Mouse (Mus musculus): Measurements from ENCODE around the gene Ebna1bp2. TPM values are rescaled to one million over a fixed set of nuclear protein-coding genes. Genes with fewer than 3 reads are reported as not detected.

Ebna1bp2 gene
- total and polyA plus RNA-seq, 2 experiments from 2014 or later, result 29.4 to 83.8 TPM

- WGBS, result 59% methylated on average over 12 of the region's 12 CpGs
- Histone ChIP-seq H3K36me3 (ENCODE audit: insufficient read depth, low read length) (no peaks in the 10 kb centered on the region), H3K4me1 (ENCODE audit: insufficient read depth, low read length) (no peaks in the 10 kb centered on the region), H3K9me3 (ENCODE audit: low read length) (no peaks in the 10 kb centered on the region), H3K4me2 (ENCODE audit: low read depth, low read length, poor library complexity, severe bottlenecking) (no peak overlapping the region), H3K27ac (ENCODE audit: low read depth, low read length) (peak overlapping the region; percentile 44), H3K27me3 (ENCODE audit: insufficient read depth, low read length) (no peaks in the 10 kb centered on the region), H3K9ac (replicated peaks; ENCODE audit: low read length, poor library complexity, severe bottlenecking) (no peak overlapping the region), H3K4me3 (ENCODE audit: low read depth, low read length) (no peak overlapping the region)
- no peak for ATAC-seq (ENCODE audit: low FRiP score)
- no peak for TF ChIP-seq CTCF (IDR thresholded peaks at IDR 0.05)
- no peak for DNase-seq (ENCODE audit: low spot score)
Measured at GRCm38 (mm10) chr4:118589053-118589732, 31.4 kb upstream of the Ebna1bp2 start.

- no peaks in the 10 kb centered on the region for H3K9me3 ChIP-seq (ENCODE audit: low read length)
- no peaks in the 10 kb centered on the region for H3K4me1 ChIP-seq (ENCODE audit: insufficient read depth, low read length)
- no peak overlapping the region for H3K4me3 ChIP-seq (ENCODE audit: low read depth, low read length)
- DNase-seq (ENCODE audit: low spot score) (peak; percentile 31), ATAC-seq (ENCODE audit: low FRiP score) (no peak)
- peak overlapping the region; percentile 44 for H3K27ac ChIP-seq (ENCODE audit: low read depth, low read length)
- 2% methylated on average over 7 of the region's 7 CpGs for WGBS
- no peaks in the 10 kb centered on the region for H3K36me3 ChIP-seq (ENCODE audit: insufficient read depth, low read length)
- TF ChIP-seq CTCF (IDR thresholded peaks at IDR 0.05), result no peak
- H3K9ac ChIP-seq (replicated peaks; ENCODE audit: low read length, poor library complexity, severe bottlenecking), result no peak overlapping the region
- H3K27me3 ChIP-seq (ENCODE audit: insufficient read depth, low read length), result no peaks in the 10 kb centered on the region
- H3K4me2 ChIP-seq (ENCODE audit: low read depth, low read length, poor library complexity, severe bottlenecking), result no peak overlapping the region
Measured at GRCm38 (mm10) chr4:118589733-118590130, 30.9 kb upstream of the Ebna1bp2 start.

- no peaks in the 10 kb centered on the region for H3K4me1 ChIP-seq (ENCODE audit: insufficient read depth, low read length)
- no peak for DNase-seq (ENCODE audit: low spot score)
- 65% methylated on average over 4 of the region's 4 CpGs for WGBS
Measured at GRCm38 (mm10) chr4:118604065-118604464, 16.5 kb upstream of the Ebna1bp2 start.

GRCm38 (mm10) chr4:118609836-118610235 lies 10.8 kb upstream of the Ebna1bp2 start:
- no peak for DNase-seq (ENCODE audit: low spot score)
- TF ChIP-seq CTCF (IDR thresholded peaks at IDR 0.05), result no peak
- no peak overlapping the region for H3K27ac ChIP-seq (ENCODE audit: low read depth, low read length)
- no peaks in the 10 kb centered on the region for H3K36me3 ChIP-seq (ENCODE audit: insufficient read depth, low read length)
- no peak for ATAC-seq (ENCODE audit: low FRiP score)
- H3K4me1 ChIP-seq (ENCODE audit: insufficient read depth, low read length), result no peaks in the 10 kb centered on the region
- H3K27me3 ChIP-seq (ENCODE audit: insufficient read depth, low read length), result no peaks in the 10 kb centered on the region
- no peaks in the 10 kb centered on the region for H3K9me3 ChIP-seq (ENCODE audit: low read length)
- H3K9ac ChIP-seq (replicated peaks; ENCODE audit: low read length, poor library complexity, severe bottlenecking), result no peak overlapping the region
- WGBS, result 72% methylated on average over 3 of the region's 3 CpGs
- no peak overlapping the region for H3K4me2 ChIP-seq (ENCODE audit: low read depth, low read length, poor library complexity, severe bottlenecking)
- no peak overlapping the region for H3K4me3 ChIP-seq (ENCODE audit: low read depth, low read length)

More at GRCm38 (mm10) chr4:118604065-118604464, 16.5 kb upstream of the Ebna1bp2 start:
- Histone ChIP-seq H3K36me3 (ENCODE audit: insufficient read depth, low read length) (no peaks in the 10 kb centered on the region), H3K27me3 (ENCODE audit: insufficient read depth, low read length) (no peaks in the 10 kb centered on the region), H3K4me2 (ENCODE audit: low read depth, low read length, poor library complexity, severe bottlenecking) (no peak overlapping the region), H3K4me3 (ENCODE audit: low read depth, low read length) (no peak overlapping the region), H3K27ac (ENCODE audit: low read depth, low read length) (no peak overlapping the region), H3K9ac (replicated peaks; ENCODE audit: low read length, poor library complexity, severe bottlenecking) (no peak overlapping the region), H3K9me3 (ENCODE audit: low read length) (no peaks in the 10 kb centered on the region)
- TF ChIP-seq CTCF (IDR thresholded peaks at IDR 0.05), result no peak
- ATAC-seq (ENCODE audit: low FRiP score), result no peak

- H3K27ac ChIP-seq (ENCODE audit: low read depth, low read length), result no peak overlapping the region
- H3K4me2 ChIP-seq (ENCODE audit: low read depth, low read length, poor library complexity, severe bottlenecking), result no peak overlapping the region
- no peaks in the 10 kb centered on the region for H3K4me1 ChIP-seq (ENCODE audit: insufficient read depth, low read length)
- H3K9ac ChIP-seq (replicated peaks; ENCODE audit: low read length, poor library complexity, severe bottlenecking), result no peak overlapping the region
- no peaks in the 10 kb centered on the region for H3K27me3 ChIP-seq (ENCODE audit: insufficient read depth, low read length)
- no peaks in the 10 kb centered on the region for H3K9me3 ChIP-seq (ENCODE audit: low read length)
- H3K4me3 ChIP-seq (ENCODE audit: low read depth, low read length), result no peak overlapping the region
- WGBS, result 24% methylated on average over 11 of the region's 11 CpGs
- TF ChIP-seq CTCF (IDR thresholded peaks at IDR 0.05), result peak; percentile 46
- DNase-seq (ENCODE audit: low spot score) (peak; percentile 17), ATAC-seq (ENCODE audit: low FRiP score) (no peak)
- no peaks in the 10 kb centered on the region for H3K36me3 ChIP-seq (ENCODE audit: insufficient read depth, low read length)
Measured at GRCm38 (mm10) chr4:118612619-118613018, 8.0 kb upstream of the Ebna1bp2 start.

- Histone ChIP-seq H3K27me3 (ENCODE audit: insufficient read depth, low read length) (no peaks in the 10 kb centered on the region), H3K9ac (replicated peaks; ENCODE audit: low read length, poor library complexity, severe bottlenecking) (no peak overlapping the region), H3K4me3 (ENCODE audit: low read depth, low read length) (no peak overlapping the region), H3K27ac (ENCODE audit: low read depth, low read length) (no peak overlapping the region), H3K36me3 (ENCODE audit: insufficient read depth, low read length) (no peaks in the 10 kb centered on the region), H3K4me1 (ENCODE audit: insufficient read depth, low read length) (no peaks in the 10 kb centered on the region), H3K9me3 (ENCODE audit: low read length) (no peaks in the 10 kb centered on the region), H3K4me2 (ENCODE audit: low read depth, low read length, poor library complexity, severe bottlenecking) (no peak overlapping the region)
- no peak for ATAC-seq (ENCODE audit: low FRiP score)
- no peak for TF ChIP-seq CTCF (IDR thresholded peaks at IDR 0.05)
- WGBS, result 72% methylated on average over 11 of the region's 11 CpGs
- peak; percentile 2 for DNase-seq (ENCODE audit: low spot score)
Measured at GRCm38 (mm10) chr4:118615412-118615811, 5.2 kb upstream of the Ebna1bp2 start.

All from midbrain, postnatal 0 days (tissue).